Mouse (Mus musculus): ENCODE data around the gene Sox11.

Sox11 gene

GRCm38 (mm10) chr12:27341871-27342690 lies at the start of gene Sox11:
Sox11 (minus strand) TSS chr12:27342574.
- peak; percentile 95 for DNase-seq (ENCODE audit: extremely low spot score, low spot score)

GRCm38 (mm10) chr12:27391652-27392305 lies 49.4 kb upstream of the Sox11 start:
- DNase-seq (ENCODE audit: extremely low spot score, low spot score) = no peak

- no peak for DNase-seq (ENCODE audit: extremely low spot score, low spot score)
Observed at GRCm38 (mm10) chr12:27390439-27390838, 48.1 kb upstream of the Sox11 start.

GRCm38 (mm10) chr12:27389429-27389828 lies 47.1 kb upstream of the Sox11 start:
- no peak for DNase-seq (ENCODE audit: extremely low spot score, low spot score)

GRCm38 (mm10) chr12:27372505-27372904 lies 30.1 kb upstream of the Sox11 start:
- DNase-seq (ENCODE audit: extremely low spot score, low spot score) = no peak

GRCm38 (mm10) chr12:27370756-27371155 lies 28.4 kb upstream of the Sox11 start:
- no peak for DNase-seq (ENCODE audit: extremely low spot score, low spot score)

GRCm38 (mm10) chr12:27367476-27367875 lies 25.1 kb upstream of the Sox11 start:
- no peak for DNase-seq (ENCODE audit: extremely low spot score, low spot score)

GRCm38 (mm10) chr12:27363840-27364640 lies 21.7 kb upstream of the Sox11 start:
- DNase-seq (ENCODE audit: extremely low spot score, low spot score) = no peak

GRCm38 (mm10) chr12:27357076-27357637 lies 14.8 kb upstream of the Sox11 start:
- no peak for DNase-seq (ENCODE audit: extremely low spot score, low spot score)

GRCm38 (mm10) chr12:27356571-27356970 lies 14.2 kb upstream of the Sox11 start:
- no peak for DNase-seq (ENCODE audit: extremely low spot score, low spot score)

GRCm38 (mm10) chr12:27343606-27344410 lies 1.4 kb upstream of the Sox11 start:
- no peak for DNase-seq (ENCODE audit: extremely low spot score, low spot score)

GRCm38 (mm10) chr12:27342691-27343605 lies 574 bp upstream of the Sox11 start:
- peak; percentile 91 for DNase-seq (ENCODE audit: extremely low spot score, low spot score)

GRCm38 (mm10) chr12:27341130-27341870 lies 1.1 kb downstream of the Sox11 start:
- DNase-seq (ENCODE audit: extremely low spot score, low spot score) = peak; percentile 79

GRCm38 (mm10) chr12:27340451-27341035 lies 1.8 kb downstream of the Sox11 start:
- DNase-seq (ENCODE audit: extremely low spot score, low spot score) = peak; percentile 52

GRCm38 (mm10) chr12:27339171-27339751 lies 3.1 kb downstream of the Sox11 start:
- peak; percentile 79 for DNase-seq (ENCODE audit: extremely low spot score, low spot score)

- DNase-seq (ENCODE audit: extremely low spot score, low spot score) = no peak
Observed at GRCm38 (mm10) chr12:27338721-27339170, 3.6 kb downstream of the Sox11 start.

GRCm38 (mm10) chr12:27338116-27338515 lies 4.3 kb downstream of the Sox11 start:
- DNase-seq (ENCODE audit: extremely low spot score, low spot score) = no peak

GRCm38 (mm10) chr12:27337482-27337881 lies 4.9 kb downstream of the Sox11 start:
- DNase-seq (ENCODE audit: extremely low spot score, low spot score) = no peak
